Mouse (Mus musculus) midbrain, postnatal 0 days (tissue): ENCODE results near the gene Tiam2. TPM values are rescaled to one million over a fixed set of nuclear protein-coding genes. Genes with fewer than 3 reads are reported as not detected.

Experiments used
- ATAC-seq: fragments of 200-750 bp; cut with Nextera tagmentation; 2 replicates; pipeline ENCODE4 v1.8.0; 2017; ENCODE audit warnings: moderate number of reproducible peaks, mild to moderate bottlenecking, moderate TSS enrichment, moderate library complexity; ENCODE audit not compliant: low FRiP score
- DNase-seq: peaks from one replicate; pipeline ENCODE4 v3.0.0-alpha.2; 2015; ENCODE audit warnings: low spot score
- H3K27ac ChIP-seq: fragments of 300-500 bp; sonication (generic); 2 replicates; pipeline ENCODE4 v1.5.1; 2014; ENCODE audit warnings: low read depth, mild to moderate bottlenecking, low read length, mixed read lengths
- H3K27me3 ChIP-seq: fragments of 300-500 bp; sonication (generic); 2 replicates; pipeline ENCODE4 v1.6.1; 2014; ENCODE audit warnings: low read length, control low read depth, mixed read lengths; ENCODE audit not compliant: insufficient read depth
- H3K36me3 ChIP-seq: fragments of 300-500 bp; sonication (generic); 2 replicates; pipeline ENCODE4 v1.6.1; 2014; ENCODE audit warnings: low read length, control low read depth, mixed read lengths; ENCODE audit not compliant: insufficient read depth
- H3K4me1 ChIP-seq: fragments of 300-500 bp; sonication (generic); 2 replicates; pipeline ENCODE4 v1.6.1; 2014; ENCODE audit warnings: mild to moderate bottlenecking, control low read depth, antibody characterized with exemption, low read length, mixed read lengths; ENCODE audit not compliant: insufficient read depth
- H3K4me2 ChIP-seq: fragments of 300-500 bp; sonication (generic); 2 replicates; pipeline ENCODE4 v1.6.1; 2014; ENCODE audit warnings: low read depth, mild to moderate bottlenecking, low read length, mixed read lengths; ENCODE audit not compliant: poor library complexity, severe bottlenecking
- H3K4me3 ChIP-seq: fragments of 300-500 bp; sonication (generic); 2 replicates; pipeline ENCODE4 v1.5.1; 2014; ENCODE audit warnings: low read depth, mild to moderate bottlenecking, low read length, moderate library complexity
- H3K9ac ChIP-seq: fragments of 300-500 bp; sonication (generic); replicated peaks from 2 replicates; pipeline ENCODE4 v1.6.1; 2014; ENCODE audit warnings: mild to moderate bottlenecking, low read length, moderate library complexity, mixed read lengths; ENCODE audit not compliant: poor library complexity, severe bottlenecking
- H3K9me3 ChIP-seq: fragments of 300-500 bp; sonication (generic); 2 replicates; pipeline ENCODE4 v1.6.1; 2016; ENCODE audit warnings: low read length, control low read depth
- CTCF ChIP-seq: IDR thresholded peaks from 2 replicates; pipeline ENCODE4 v1.5.1; 2016; ENCODE audit warnings: antibody characterized with exemption, mild to moderate bottlenecking
- WGBS: fragments of 180-500 bp; shearing (Covaris S2); extraction: QIAGEN DNeasy Blood & Tissue Kit; methylation state at CpG from one replicate; pipeline ENCODE4 v1.1.7; 2014; 5-methylcytosine and 5-hydroxymethylcytosine counted together
- polyA plus RNA-seq: library from polyadenylated mRNA; unstranded; fragments of >200 nt; fragmentation: Nextera tagmentation; extraction: Ambion mirVana; gene quantifications from 2 replicates; pipeline ENCODE4 v1.2.1, GENCODE M21; 2015
- total RNA-seq: library from RNA; depleted of rRNA; stranded (reverse); fragments of >200 nt; gene quantifications from 2 replicates; pipeline ENCODE4 v1.2.3, GENCODE M21; 2014

Gene Tiam2
- total and polyA plus RNA-seq, 2 experiments from 2014 or later: 1.7 to 6.9 TPM

- Histone ChIP-seq H3K27me3 (no peaks in the 10 kb centered on the region), H3K27ac (no peak overlapping the region), H3K4me1 (no peaks in the 10 kb centered on the region), H3K4me2 (no peak overlapping the region), H3K9me3 (no peaks in the 10 kb centered on the region), H3K36me3 (no peaks in the 10 kb centered on the region), H3K9ac (no peak overlapping the region), H3K4me3 (no peak overlapping the region)
- 37% methylated on average over 8 of the region's 8 CpGs for WGBS
- ATAC-seq (no peak), DNase-seq (no peak)
- no peak for TF ChIP-seq CTCF
Measured at GRCm38 (mm10) chr17:3467636-3468324, 141.4 kb downstream of the Tiam2 start.

GRCm38 (mm10) chr17:3472018-3472417, 145.6 kb downstream of the Tiam2 start:
- no peak for DNase-seq
- 79% methylated on average over 6 of the region's 6 CpGs for WGBS
- Histone ChIP-seq H3K36me3 (no peaks in the 10 kb centered on the region), H3K27ac (no peak overlapping the region), H3K9ac (no peak overlapping the region), H3K9me3 (no peaks in the 10 kb centered on the region), H3K4me2 (no peak overlapping the region), H3K4me3 (no peak overlapping the region), H3K4me1 (no peaks in the 10 kb centered on the region), H3K27me3 (no peaks in the 10 kb centered on the region)
- no peak for ATAC-seq
- TF ChIP-seq CTCF: no peak

GRCm38 (mm10) chr17:3476546-3476945, 150.2 kb downstream of the Tiam2 start:
- no peak overlapping the region for H3K9ac ChIP-seq
- WGBS: 78% methylated on average over 2 of the region's 2 CpGs
- no peak for TF ChIP-seq CTCF
- H3K4me1 ChIP-seq: no peaks in the 10 kb centered on the region
- ATAC-seq (no peak), DNase-seq (no peak)
- no peak overlapping the region for H3K4me2 ChIP-seq
- no peaks in the 10 kb centered on the region for H3K36me3 ChIP-seq
- H3K4me3 ChIP-seq: no peak overlapping the region
- H3K9me3 ChIP-seq: no peaks in the 10 kb centered on the region
- H3K27me3 ChIP-seq: no peaks in the 10 kb centered on the region
- H3K27ac ChIP-seq: no peak overlapping the region

DNA sequence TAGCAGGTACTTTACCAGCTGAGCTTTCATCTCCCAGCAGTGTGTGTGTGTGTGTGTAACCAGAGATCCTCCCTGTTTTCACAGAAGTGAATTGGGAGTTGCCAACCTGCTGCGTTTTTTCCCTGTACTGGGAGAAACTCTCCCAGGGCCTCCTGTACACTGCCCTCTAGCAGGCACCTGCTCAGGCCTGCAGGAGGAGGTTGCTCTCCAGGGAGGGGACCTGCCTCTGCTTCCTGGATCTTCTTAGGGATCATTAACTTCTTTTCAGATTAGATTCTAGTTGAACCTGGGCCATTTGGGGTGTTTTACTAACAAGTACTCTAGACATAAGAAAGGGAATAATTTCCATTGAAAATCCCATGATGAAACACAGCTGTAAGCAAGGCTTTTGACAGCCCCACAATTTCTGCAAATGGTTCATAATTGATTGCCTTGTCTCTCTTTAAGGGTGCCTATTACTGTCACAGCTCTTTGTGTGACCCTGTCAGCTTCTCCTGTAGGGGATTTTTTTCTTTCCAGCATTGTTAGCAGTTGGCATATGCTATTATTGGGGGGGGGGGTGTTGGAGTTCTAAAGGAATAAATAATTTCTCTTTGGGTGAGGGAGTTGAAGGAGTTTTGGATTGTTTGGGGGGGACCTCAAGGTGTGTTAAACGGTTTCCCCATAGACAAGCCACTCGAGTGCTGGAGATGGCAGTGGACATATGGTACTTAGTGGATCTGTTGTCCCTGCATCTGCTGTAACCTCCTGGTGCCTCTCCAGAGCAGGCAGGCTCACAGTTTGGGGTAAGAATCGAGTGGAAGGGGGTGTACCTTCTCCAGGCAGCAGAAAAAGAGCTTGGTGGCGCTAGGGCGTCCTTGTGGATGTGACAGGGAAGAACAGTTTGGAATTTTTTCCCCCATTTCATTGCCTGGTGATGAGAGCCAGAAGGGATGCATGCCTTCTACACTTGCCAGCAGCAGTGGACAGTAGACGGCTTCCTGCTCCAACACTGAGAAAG, 155.5 kb downstream of the Tiam2 start:
- WGBS: 72% methylated on average over 7 of the region's 7 CpGs
- no peaks in the 10 kb centered on the region for H3K9me3 ChIP-seq
- no peaks in the 10 kb centered on the region for H3K36me3 ChIP-seq
- no peak overlapping the region for H3K4me3 ChIP-seq
- H3K27ac ChIP-seq: no peak overlapping the region
- H3K4me2 ChIP-seq: no peak overlapping the region
- DNase-seq: peak; percentile 20
- H3K9ac ChIP-seq: no peak overlapping the region
- no peaks in the 10 kb centered on the region for H3K27me3 ChIP-seq
- no peaks in the 10 kb centered on the region for H3K4me1 ChIP-seq
- 0 out of 2 replicates have a peak, but pooled peaks have one; percentile 3 for TF ChIP-seq CTCF
- ATAC-seq: no peak

DNA sequence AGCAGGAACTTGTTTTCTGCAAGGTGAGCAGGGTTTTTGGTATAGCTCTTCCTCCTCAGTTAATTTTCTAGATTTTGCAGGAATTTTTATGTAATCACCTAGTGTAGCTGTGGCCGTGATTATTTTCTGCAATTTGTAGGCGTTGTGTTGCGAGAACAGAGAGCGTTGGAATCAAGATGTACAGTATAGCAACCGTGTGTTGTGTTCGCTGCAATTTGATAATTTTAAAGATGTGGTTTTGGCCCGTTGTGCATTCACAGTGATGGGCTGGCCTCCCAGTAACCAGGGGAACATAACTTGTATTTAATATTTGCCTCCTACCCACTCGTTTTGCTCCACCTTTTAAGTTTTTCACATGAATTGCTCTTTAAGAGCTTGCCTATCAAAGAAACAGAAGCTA, 156.7 kb downstream of the Tiam2 start:
- no peak for TF ChIP-seq CTCF
- Histone ChIP-seq H3K4me2 (no peak overlapping the region), H3K4me1 (no peaks in the 10 kb centered on the region), H3K9me3 (no peaks in the 10 kb centered on the region), H3K9ac (no peak overlapping the region), H3K27me3 (no peaks in the 10 kb centered on the region), H3K36me3 (no peaks in the 10 kb centered on the region), H3K4me3 (no peak overlapping the region), H3K27ac (no peak overlapping the region)
- WGBS: 86% methylated on average over 8 of the region's 8 CpGs
- DNase-seq (no peak), ATAC-seq (no peak)

GRCm38 (mm10) chr17:3485851-3486250, 159.5 kb downstream of the Tiam2 start:
- H3K27ac ChIP-seq: no peak overlapping the region
- H3K27me3 ChIP-seq: no peaks in the 10 kb centered on the region
- WGBS: 70% methylated on average over 7 of the region's 7 CpGs
- H3K9ac ChIP-seq: no peak overlapping the region
- H3K36me3 ChIP-seq: no peaks in the 10 kb centered on the region
- H3K4me1 ChIP-seq: no peaks in the 10 kb centered on the region
- no peak overlapping the region for H3K4me3 ChIP-seq
- H3K4me2 ChIP-seq: no peak overlapping the region
- no peak for DNase-seq
- no peaks in the 10 kb centered on the region for H3K9me3 ChIP-seq
- no peak for ATAC-seq
- no peak for TF ChIP-seq CTCF
